ENCODE assay signal across 12 mouse cellular contexts in genomic region chr19:5807740-5808139, GRCm38 (mm10). TPM values are rescaled to one million over a fixed set of nuclear protein-coding genes. Genes with fewer than 3 reads are reported as not detected.
DNase-seq lines count a peak whose midpoint lies in the region; ATAC-seq and TF ChIP-seq lines count a peak whose summit lies in the region.
"Had no signal": no experiment of that assay in that cellular context is flagged by ENCODE, and none has a peak within 500 bp of the region (broad histone marks: within the 10 kb centered on the region; RNA-seq: fewer than 3 reads in every experiment).

No protein-coding gene starts in this region.

- DNase-seq in heart, postnatal 0 days (ENCODE audit: low spot score), result no peak
- DNase-seq in heart, adult 9 months (ENCODE audit: low spot score in 2 of 2), result no peak
- DNase-seq in lung, adult 2 months, result no peak
- DNase-seq in hindbrain, postnatal 0 days (ENCODE audit: low spot score), result no peak
- DNase-seq in testis, postnatal 10 days (ENCODE audit: low spot score), result no peak
- DNase-seq in layer of hippocampus, adult 18-20 months (ENCODE audit: low spot score in 2 of 2), result no peak
- DNase-seq: layer of hippocampus, adult 9-11 months; midbrain, embryonic 14.5 days had no signal

- TF ChIP-seq CTCF in heart, postnatal 0 days (IDR thresholded peaks at IDR 0.05; ENCODE audit: low read depth), result no peak
- TF ChIP-seq CTCF in lung, adult 2 months (IDR thresholded peaks at IDR 0.05; ENCODE audit: insufficient read depth, low read length), result no peak
- no peak for TF ChIP-seq CTCF in hindbrain, postnatal 0 days (IDR thresholded peaks at IDR 0.05; ENCODE audit: low read depth)

- H3K36me3 ChIP-seq in heart, postnatal 0 days (replicated peaks; ENCODE audit: control insufficient read depth, insufficient read depth, low read length), result no peaks in the 10 kb centered on the region
- no peaks in the 10 kb centered on the region for H3K36me3 ChIP-seq in lung, embryonic 16.5 days (ENCODE audit: control insufficient read depth, insufficient read depth, low read length)
- no peaks in the 10 kb centered on the region for H3K36me3 ChIP-seq in hindbrain, postnatal 0 days (ENCODE audit: insufficient read depth, low read length)
- no peaks in the 10 kb centered on the region for H3K36me3 ChIP-seq in macrophage (ENCODE audit: inconsistent target)

- H3K79me2 ChIP-seq in macrophage (ENCODE audit: inconsistent target), result peaks cover 11% of the 10 kb centered on the region; the same call in 1 of the 2 replicates

- no peak overlapping the region for H3K4me2 ChIP-seq in heart, postnatal 0 days (ENCODE audit: low read depth, low read length)
- H3K4me2 ChIP-seq in lung, embryonic 16.5 days (ENCODE audit: low read depth, low read length), result no peak overlapping the region
- no peak overlapping the region for H3K4me2 ChIP-seq in hindbrain, postnatal 0 days (ENCODE audit: low read depth, low read length)
- H3K4me2 ChIP-seq: forebrain, embryonic 13.5 days had no signal

- TF ChIP-seq POLR2A in lung, adult 2 months (IDR thresholded peaks at IDR 0.05; ENCODE audit: borderline replicate concordance, extremely low read depth, low read depth, low read length), result no peak

- H3K27ac ChIP-seq in heart, postnatal 0 days (ENCODE audit: low read depth), result peak overlapping the region; percentile 100
- peak overlapping the region; percentile 93 for H3K27ac ChIP-seq in lung, embryonic 16.5 days (ENCODE audit: low read length)
- peak overlapping the region; percentile 80; the same call in 1 of the 2 replicates for H3K27ac ChIP-seq in hindbrain, postnatal 0 days
- H3K27ac ChIP-seq in macrophage, result peak overlapping the region; percentile 97

- H3K4me3 ChIP-seq in heart, postnatal 0 days (ENCODE audit: low read depth, low read length), result no peak overlapping the region
- H3K4me3 ChIP-seq in lung, embryonic 16.5 days (ENCODE audit: low read length), result no peak overlapping the region
- no peak overlapping the region for H3K4me3 ChIP-seq in lung, adult 2 months (replicated peaks; ENCODE audit: extremely low read depth, low read depth, low read length)
- H3K4me3 ChIP-seq in hindbrain, postnatal 0 days (ENCODE audit: low read length), result no peak overlapping the region
- H3K4me3 ChIP-seq in macrophage (ENCODE audit: inconsistent target), result no peak overlapping the region
- H3K4me3 ChIP-seq: forebrain, embryonic 13.5 days had no signal

- no peak overlapping the region for H3K9ac ChIP-seq in heart, postnatal 0 days (replicated peaks; ENCODE audit: low read depth, low read length)
- no peak overlapping the region for H3K9ac ChIP-seq in lung, embryonic 16.5 days (ENCODE audit: low read length)
- H3K9ac ChIP-seq in hindbrain, postnatal 0 days (replicated peaks; ENCODE audit: low read length), result no peak overlapping the region
- H3K9ac ChIP-seq: forebrain, embryonic 13.5 days had no signal

- H3K27me3 ChIP-seq in heart, postnatal 0 days (ENCODE audit: control insufficient read depth, insufficient read depth, low read length), result no peaks in the 10 kb centered on the region
- H3K27me3 ChIP-seq in lung, embryonic 16.5 days (ENCODE audit: control insufficient read depth, insufficient read depth, low read depth, low read length), result no peaks in the 10 kb centered on the region
- H3K27me3 ChIP-seq in hindbrain, postnatal 0 days (ENCODE audit: insufficient read depth, low read length), result no peaks in the 10 kb centered on the region
- H3K27me3 ChIP-seq: forebrain, embryonic 13.5 days had no signal

- WGBS in heart, postnatal 0 days, result 65% methylated on average over 3 of the region's 3 CpGs
- 83% methylated on average over 3 of the region's 3 CpGs for WGBS in lung, embryonic 16.5 days
- 65% methylated on average over 3 of the region's 3 CpGs for WGBS in lung, adult 2 months
- WGBS in hindbrain, postnatal 0 days, result 43% methylated on average over 2 of the region's 3 CpGs
- WGBS in macrophage (ENCODE audit: missing documents), result no CpG with 5 or more reads among the region's 3 CpGs

- H3K4me1 ChIP-seq in heart, postnatal 0 days (ENCODE audit: control insufficient read depth, insufficient read depth), result peaks cover 85% of the 10 kb centered on the region
- H3K4me1 ChIP-seq in lung, embryonic 16.5 days (replicated peaks; ENCODE audit: control insufficient read depth, insufficient read depth, low read length), result peaks cover 84% of the 10 kb centered on the region
- H3K4me1 ChIP-seq in lung, adult 2 months (ENCODE audit: control insufficient read depth, insufficient read depth, low read length), result peaks cover 70% of the 10 kb centered on the region
- H3K4me1 ChIP-seq in hindbrain, postnatal 0 days (ENCODE audit: insufficient read depth, low read length), result peaks cover 45% of the 10 kb centered on the region

- TF ChIP-seq EP300 in heart, postnatal 0 days (IDR thresholded peaks at IDR 0.05; ENCODE audit: low read depth), result no peak

- H3K9me3 ChIP-seq in heart, postnatal 0 days (replicated peaks; ENCODE audit: control insufficient read depth, low read length), result no peaks in the 10 kb centered on the region
- H3K9me3 ChIP-seq in lung, embryonic 16.5 days (ENCODE audit: control insufficient read depth, low read length), result no peaks in the 10 kb centered on the region
- H3K9me3 ChIP-seq in hindbrain, postnatal 0 days (ENCODE audit: low read length), result no peaks in the 10 kb centered on the region
- H3K9me3 ChIP-seq: forebrain, embryonic 13.5 days had no signal

- ATAC-seq in heart, postnatal 0 days (ENCODE audit: insufficient read depth, low read depth), result no peak
- no peak for ATAC-seq in lung, embryonic 16.5 days (ENCODE audit: low read depth)
- ATAC-seq in hindbrain, postnatal 0 days, result no peak
- ATAC-seq: activated CD4-positive, CD25-positive, alpha-beta regulatory T cell, adult 4 months; forebrain, embryonic 13.5 days had no signal

RNA-seq across cellular contexts. Expression of gene Scyl1, which starts 36.5 kb away (rescaled TPM):
- 78.0 and 82.4 TPM in 2 replicates for total RNA-seq in heart, postnatal 0 days (2014; rRNA removed; ENCODE audit: low replicate concordance)
- 46.1 and 47.1 TPM in 2 replicates for polyA plus RNA-seq in heart, postnatal 0 days (2015; fragmentation: Nextera tagmentation; extraction: Ambion mirVana)
- 76.3 and 83.2 TPM in 2 replicates for polyA plus RNA-seq in lung, embryonic 16.5 days (2015; fragmentation: Nextera tagmentation; extraction: Ambion mirVana)
- 113 and 116 TPM in 2 replicates for polyA plus RNA-seq in lung, adult 2 months (2012; rRNA removed)
- total RNA-seq in hindbrain, postnatal 0 days (2014; rRNA removed), result 84.1 and 96.6 TPM in 2 replicates
- polyA plus RNA-seq in hindbrain, postnatal 0 days (2015; fragmentation: Nextera tagmentation; extraction: Ambion mirVana), result 73.3 and 76.2 TPM in 2 replicates
- total RNA-seq in macrophage (2018; cell fraction: chromatin; rRNA removed), result 100 to 1,000 TPM in 7 of 26 experiments, 10 to 100 TPM in 19; 63.9 to 148 (median 86.2) TPM
- total RNA-seq in macrophage (2018; cell fraction: cytosol; rRNA removed), result 10 to 100 TPM; 31.6 to 62.4 (median 45.0) TPM
- 100 to 1,000 TPM in 4 of 26 experiments, 10 to 100 TPM in 22; 42.7 to 104 (median 71.0) TPM for total RNA-seq in macrophage (2018; cell fraction: nucleus; rRNA removed)
- 46.2 to 54.8 TPM (median 52.4 TPM) in 3 replicates for polyA plus RNA-seq in macrophage (2018)
- total RNA-seq in layer of hippocampus, adult 18-20 months (2021), result 10 to 100 TPM; 77.3 to 80.3 TPM
